Mouse (Mus musculus) frontal cortex, adult (tissue): Measurements from ENCODE around the gene Srebf1.
A peak's percentile ranks its signal among the peaks of the same experiment; 100 is the strongest.

Experiments used
- ATAC-seq: cut with Nextera tagmentation; 2 replicates; pipeline ENCODE4 v1.9.2; 2017; ENCODE audit warnings: mild to moderate bottlenecking, moderate library complexity, mixed read lengths; ENCODE audit not compliant: low TSS enrichment

Gene Srebf1

DNA sequence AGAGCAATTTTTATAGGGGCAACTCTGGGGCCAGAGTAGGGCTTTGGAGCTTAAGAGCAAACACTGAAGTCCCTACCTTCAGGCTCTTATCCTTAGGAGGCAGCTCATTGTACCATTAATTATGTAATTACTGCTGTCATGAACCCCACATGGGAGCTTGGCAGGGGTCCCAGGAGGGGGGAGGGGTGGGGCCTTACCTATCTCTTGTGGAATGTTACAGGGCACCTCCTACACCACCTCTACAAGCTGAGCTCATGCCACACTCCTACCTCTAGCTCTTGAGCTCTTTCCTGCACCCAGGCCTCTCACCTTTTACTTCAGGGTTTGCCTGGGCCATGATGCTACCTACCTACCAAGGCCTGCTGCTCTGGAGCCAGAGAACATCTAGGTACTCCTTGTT lies 43.9 kb downstream of the Srebf1 start:
- no peak for ATAC-seq

GRCm38 (mm10) chr11:60178005-60178404 lies 44.4 kb downstream of the Srebf1 start:
- no peak for ATAC-seq

DNA sequence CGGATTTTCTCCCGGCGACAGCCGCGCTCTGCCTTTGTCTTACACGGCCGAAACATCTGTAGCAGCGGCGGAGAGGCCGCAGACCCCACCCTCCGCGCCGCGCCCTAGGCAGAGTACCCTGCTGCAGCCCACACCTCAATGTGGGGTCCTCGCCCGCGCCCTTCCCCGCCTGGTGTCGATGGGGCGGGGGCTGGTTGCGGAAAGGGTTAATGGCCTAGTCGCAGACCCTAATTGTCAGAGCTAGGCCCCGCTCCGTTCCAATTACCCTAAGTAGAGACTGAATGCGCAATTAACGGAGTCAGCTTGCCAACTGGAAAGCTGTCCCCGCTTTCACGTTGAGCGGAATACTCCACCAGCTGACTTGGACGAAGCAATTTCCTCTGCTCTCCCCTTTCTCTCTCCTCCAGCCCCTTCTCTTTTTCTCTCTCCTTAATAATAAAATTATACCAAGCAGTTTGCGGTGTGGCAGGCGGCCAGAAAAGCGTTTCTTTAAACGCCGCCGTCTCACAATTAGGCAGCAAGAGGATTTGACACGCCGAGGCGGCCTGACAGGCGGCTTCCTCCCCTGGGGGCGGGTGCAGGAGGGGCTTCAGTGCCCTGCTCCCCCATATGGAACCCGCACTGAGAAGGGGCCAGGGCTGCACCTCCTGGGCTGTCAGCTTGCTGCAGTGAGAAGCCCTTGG lies 45.3 kb downstream of the Srebf1 start:
- ATAC-seq, result peak; percentile 12

- ATAC-seq, result peak; percentile 24
Observed at GRCm38 (mm10) chr11:60176182-60176974, 46.0 kb downstream of the Srebf1 start.

DNA sequence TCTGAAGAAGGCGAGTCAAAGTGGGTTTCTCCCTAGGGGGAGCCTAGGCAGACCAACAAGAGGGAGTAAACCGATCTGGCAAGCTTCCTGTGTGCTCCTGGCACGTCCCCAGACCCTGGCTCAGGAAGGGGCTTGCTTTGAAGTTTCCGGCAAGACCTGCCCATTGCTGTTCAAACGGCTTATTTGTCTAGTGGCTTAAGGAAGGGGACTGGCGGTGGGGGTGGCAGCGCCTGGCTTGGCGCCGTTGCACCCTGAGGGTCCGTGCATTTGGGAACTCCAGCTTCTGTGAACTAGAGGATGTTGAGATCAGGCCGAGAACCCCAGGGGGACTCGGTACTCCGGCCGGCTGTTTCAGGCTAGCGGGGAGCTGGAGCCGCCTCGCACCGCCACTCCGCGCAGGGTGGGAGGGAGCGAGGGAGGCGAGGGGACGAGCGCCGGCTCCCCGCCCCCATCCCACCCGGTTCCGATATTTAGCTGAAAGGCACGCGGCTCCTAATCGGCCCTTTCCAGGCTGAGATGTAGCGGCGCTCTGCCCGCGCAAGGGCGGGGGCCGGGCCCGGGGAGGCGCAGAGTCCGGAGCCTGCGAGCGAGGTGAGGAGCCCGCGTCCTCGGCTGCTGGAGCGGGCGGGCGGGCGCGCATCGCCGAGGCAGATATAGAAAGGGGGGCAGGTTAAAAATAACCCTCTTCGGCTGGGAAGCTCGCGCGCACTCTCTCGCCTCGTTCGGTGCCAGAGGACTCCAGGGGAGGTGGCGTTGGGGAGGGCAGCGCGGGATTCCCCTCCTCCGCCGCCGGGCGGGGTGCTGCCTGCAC lies 46.8 kb downstream of the Srebf1 start:
- ATAC-seq, result peak; percentile 63

GRCm38 (mm10) chr11:60173606-60174184 lies 48.7 kb downstream of the Srebf1 start:
- no peak for ATAC-seq

GRCm38 (mm10) chr11:60172074-60172473 lies 50.3 kb downstream of the Srebf1 start:
- ATAC-seq, result no peak

DNA sequence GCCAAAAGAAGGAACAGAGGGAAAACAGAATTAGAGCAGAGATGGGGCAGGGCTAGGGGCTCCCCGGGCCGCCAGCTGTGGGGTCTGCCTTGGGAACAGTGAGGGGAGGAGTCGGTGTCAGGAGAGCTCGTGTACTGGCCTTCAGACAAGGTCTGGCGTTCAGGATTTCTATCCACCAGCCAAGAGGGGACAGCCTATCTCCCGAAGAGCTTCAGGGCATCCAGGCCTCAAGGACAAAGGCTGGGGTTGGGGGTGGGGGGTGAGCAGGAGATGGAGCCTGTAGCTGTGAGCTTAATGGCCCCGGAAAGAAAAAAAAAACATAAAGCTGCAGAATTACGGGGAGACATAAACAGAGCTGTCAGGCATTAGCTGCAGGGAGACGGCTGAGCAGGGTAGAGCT lies 53.6 kb downstream of the Srebf1 start:
- no peak for ATAC-seq

- no peak for ATAC-seq
Observed at GRCm38 (mm10) chr11:60165076-60165475, 57.3 kb downstream of the Srebf1 start.

DNA sequence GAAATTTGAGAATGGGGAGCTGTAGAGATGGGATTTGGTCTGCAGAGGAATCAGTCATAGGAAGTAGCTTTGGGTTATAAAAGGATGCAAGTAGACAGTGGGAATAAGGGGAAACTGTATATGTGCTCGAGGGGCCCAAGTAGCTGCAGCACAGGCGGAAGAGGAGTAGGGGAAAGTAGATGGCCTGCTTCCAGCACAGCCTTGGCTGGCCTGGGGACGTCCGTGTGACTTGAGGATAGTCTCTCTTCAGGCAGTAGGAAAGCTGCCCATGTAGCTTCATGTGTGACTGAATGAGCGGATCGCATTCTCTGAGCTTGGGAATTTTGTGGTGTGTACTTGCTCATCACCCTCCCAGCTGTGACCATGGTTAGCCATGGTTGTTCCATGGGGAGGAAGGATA lies 57.9 kb downstream of the Srebf1 start:
- ATAC-seq, result no peak

DNA sequence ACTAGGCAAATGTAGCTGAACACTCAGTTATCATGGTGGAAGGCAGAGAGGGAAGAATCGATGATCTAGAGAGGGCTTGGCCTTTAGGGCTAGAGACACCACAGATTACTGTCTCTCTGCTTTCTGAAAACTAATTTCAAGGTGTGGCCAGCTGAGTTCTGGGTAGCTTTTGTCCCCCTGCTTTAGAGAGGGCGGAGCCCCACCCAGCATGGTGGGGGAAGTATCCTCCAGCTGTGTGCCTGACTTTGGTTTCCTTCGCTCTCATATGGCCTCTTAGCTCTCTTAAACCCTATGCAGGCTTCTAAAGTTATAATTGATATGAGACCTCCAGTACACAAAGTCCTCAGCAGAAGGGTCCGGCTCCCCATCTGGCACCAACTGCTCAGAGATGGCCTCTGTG lies 59.0 kb downstream of the Srebf1 start:
- no peak for ATAC-seq

DNA sequence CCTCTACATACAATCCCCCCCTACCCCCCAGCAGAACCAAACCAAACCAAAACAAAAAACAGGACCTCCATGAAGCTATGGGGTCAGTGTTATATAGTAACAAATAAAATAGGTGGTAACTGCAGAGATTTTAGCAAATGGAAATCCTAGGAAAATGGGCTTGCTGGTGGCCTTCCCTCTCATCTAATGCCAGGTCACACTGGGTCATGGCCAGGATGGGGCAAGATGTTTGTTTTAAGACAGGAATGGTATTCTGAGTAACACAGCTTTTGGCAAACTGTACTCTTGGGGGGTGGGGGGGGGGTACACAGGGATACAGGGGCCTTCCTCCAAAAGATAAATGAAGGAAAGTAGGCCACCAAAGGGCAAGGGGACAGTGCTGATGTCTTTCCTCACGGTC lies 59.8 kb downstream of the Srebf1 start:
- ATAC-seq, result no peak

- no peak for ATAC-seq
Observed at GRCm38 (mm10) chr11:60161146-60161874, 61.1 kb downstream of the Srebf1 start.

DNA sequence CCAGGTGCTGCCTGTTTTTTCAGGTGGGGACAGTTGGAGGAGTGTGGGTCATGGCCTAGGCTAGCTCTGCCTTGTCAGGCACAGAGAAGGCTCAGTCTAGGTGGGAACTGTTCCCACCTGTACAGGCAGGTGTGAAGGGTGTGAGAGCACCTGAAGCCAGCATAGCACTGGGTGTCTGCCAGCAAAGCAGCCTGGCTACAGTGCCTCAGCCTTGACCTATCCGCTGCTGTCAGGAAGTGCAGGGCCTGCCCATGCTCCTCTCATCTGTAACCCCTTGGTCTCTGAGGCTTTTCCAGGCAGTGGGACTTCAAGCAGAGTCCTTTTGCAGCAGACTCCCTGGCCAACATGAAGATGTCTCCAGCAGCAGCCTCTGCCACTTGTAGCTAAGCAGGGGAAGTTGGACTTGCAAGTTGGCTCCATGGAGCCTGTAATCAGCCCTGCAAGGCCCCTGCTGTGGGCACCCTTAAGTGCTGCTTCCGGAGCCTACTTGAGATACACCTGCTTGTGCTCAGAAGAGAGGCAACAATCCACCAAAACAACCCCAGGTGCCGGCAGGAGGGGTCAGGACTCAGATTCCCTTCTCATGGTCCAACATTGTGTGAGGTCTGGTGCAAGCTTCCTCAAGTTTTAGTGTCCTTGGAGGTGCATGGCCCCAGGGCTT lies 61.8 kb downstream of the Srebf1 start:
- ATAC-seq, result no peak

- ATAC-seq, result no peak
Observed at GRCm38 (mm10) chr11:60159955-60160354, 62.4 kb downstream of the Srebf1 start.

DNA sequence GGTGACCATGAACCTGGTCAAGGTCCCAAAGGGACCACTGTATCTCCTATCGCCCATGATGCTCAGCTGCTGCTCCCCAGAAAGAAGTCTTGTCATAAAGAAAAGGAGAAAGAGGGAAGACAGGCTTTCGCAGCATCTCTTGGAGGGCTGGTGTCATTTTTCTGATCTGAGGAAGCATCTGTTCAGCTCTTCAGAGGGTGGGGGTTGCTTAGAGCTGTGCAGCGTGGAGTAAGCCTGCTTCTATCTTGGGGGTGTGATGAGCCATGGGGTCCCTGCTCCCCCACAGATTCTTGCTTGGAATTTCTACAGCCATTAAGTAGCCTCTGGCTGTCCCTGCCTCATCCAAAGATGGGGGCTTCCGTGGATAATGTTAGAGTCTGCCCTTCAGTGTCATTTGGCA lies 64.1 kb downstream of the Srebf1 start:
- peak; percentile 76 for ATAC-seq

DNA sequence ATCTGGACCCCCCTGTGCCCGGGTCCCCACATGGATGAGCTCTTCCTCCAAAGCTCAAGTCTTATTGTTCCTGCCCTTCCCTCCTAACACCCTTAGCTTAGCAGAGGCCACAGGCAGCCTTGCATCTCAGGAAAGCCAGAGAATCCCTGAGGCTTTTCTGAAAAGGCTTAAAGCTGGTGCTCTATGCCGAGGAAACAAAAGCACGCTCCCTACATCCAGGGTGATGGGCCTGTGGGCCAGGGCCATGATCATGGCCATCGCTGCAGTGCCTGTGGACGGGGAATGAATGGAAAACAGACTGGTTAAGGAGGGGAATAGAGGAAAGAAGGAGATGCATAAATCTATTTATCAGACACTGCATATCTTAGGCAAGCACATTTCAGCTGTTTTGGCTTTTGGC lies 66.7 kb downstream of the Srebf1 start:
- no peak for ATAC-seq

DNA sequence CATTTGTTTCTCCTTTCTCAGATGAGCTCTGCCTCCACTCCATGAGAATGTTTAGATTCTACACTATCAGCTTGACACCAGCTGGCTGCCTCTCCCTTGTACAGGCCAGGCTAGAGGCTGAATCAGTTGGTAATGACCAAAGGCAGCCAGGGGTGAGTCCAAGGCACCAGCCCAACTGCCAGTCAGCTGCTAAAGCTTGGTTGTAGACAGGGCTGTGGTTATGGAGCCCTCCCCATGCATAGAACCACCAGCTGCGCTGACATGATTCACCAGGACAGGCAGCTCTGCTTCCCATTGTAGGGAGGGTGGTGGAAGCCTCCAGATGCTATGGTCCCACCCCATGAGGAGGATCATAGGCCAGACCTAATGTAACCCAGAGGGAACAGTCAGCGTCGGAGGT lies 68.4 kb downstream of the Srebf1 start:
- ATAC-seq, result no peak

DNA sequence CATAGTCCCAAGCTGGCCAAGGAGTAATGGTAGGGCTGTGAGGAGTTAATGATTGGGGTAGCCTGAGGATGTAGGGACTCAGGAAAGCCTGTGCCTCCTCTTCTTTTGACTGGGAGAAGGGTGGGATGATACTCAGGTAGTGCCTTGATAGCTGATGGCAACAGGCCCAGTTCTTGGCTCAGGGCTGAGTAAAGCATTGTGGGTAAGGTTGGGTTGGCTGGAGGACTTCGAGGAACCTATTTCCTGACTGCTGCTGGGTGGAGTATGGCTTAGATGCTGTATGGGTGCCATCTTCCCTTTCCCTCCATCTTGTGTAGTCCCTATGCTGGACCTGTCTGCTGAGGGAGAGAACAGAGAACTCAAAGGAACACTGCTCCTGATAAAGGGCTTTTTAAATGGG lies 70.0 kb downstream of the Srebf1 start:
- ATAC-seq, result no peak

GRCm38 (mm10) chr11:60150677-60151076 lies 71.7 kb downstream of the Srebf1 start:
- no peak for ATAC-seq
